Mouse (Mus musculus) kidney, adult 11 months (tissue): ENCODE data around the gene Zfp526.
A peak's percentile ranks its signal among the peaks of the same experiment; 100 is the strongest.

Experiments used
- DNase-seq: peaks from one replicate; pipeline ENCODE4 v3.0.0; 2022

Gene Zfp526

DNA sequence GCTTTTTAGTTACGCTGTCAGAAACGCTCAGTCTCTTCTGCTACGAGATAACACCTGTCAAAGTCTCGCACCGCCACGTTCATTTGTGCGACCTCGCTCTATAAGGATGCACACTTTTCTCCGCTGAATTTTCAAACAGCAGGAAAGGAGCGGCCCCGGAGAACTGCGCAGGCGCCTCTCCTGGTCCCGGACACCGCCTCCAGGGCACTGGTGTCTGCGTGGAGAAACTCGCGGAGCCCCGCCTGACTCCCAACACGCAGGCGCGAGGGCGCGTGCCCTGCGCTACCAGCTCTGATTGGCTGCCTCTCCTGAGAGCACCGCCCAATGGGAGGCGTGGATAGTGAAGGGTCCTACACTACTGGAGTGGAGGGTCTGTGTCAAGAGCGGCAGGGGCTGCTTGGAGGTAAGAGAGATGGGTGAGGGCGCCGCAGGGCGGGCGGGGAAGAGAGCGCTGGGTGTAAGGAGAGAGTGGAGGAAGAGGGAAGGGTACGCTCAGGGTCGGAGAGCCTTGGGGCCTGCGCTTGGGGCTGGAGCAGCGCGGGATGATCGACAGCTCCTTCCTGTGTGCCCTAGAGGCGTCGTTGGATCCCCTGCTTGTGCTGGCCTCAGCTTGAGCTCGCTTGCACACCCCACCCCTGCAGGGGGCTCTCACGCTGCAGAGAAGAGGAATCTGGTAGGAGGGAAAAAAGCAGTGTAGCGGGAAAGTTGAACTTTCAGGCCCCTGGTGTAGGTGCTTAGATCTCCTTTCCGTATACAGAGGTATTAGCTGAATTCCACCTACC is at the start of gene Zfp526:
Zfp526 (plus strand) TSS at position 324 of the 782 bp plus-strand sequence.
- DNase-seq, result peak; percentile 98

GRCm38 (mm10) chr7:25172669-25173068 is 48.6 kb upstream of the Zfp526 start:
- DNase-seq, result no peak

- no peak for DNase-seq
Observed at GRCm38 (mm10) chr7:25174343-25174742, 46.9 kb upstream of the Zfp526 start.

- DNase-seq, result no peak
Observed at GRCm38 (mm10) chr7:25178317-25178716, 42.9 kb upstream of the Zfp526 start.

- no peak for DNase-seq
Observed at GRCm38 (mm10) chr7:25178787-25179605, 42.2 kb upstream of the Zfp526 start.

- no peak for DNase-seq
Observed at GRCm38 (mm10) chr7:25179606-25180161, 41.5 kb upstream of the Zfp526 start, which contains the start of gene Pou2f2. Pou2f2 (minus strand) TSS chr7:25179726.

- no peak for DNase-seq
Observed at GRCm38 (mm10) chr7:25180512-25180911, 40.7 kb upstream of the Zfp526 start.

GRCm38 (mm10) chr7:25181331-25181790 is 39.9 kb upstream of the Zfp526 start:
- no peak for DNase-seq

DNA sequence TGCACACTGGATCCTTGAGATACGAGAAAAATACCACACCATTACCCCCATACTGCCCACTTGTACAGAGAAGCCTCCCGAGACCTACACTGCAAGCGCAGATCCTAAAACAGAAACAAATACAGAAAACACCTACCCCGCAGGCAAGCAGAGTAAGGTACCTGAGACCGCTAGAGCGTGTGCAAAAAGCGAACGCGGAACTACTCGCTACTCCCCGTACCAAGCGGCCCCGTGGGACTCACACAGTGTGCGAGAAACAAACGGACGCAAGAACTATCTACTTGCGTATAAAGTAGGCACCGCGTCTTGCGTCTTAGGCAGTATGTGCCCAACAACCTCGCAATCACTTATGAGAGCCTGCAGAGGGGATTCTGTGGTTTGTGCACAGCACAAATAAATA is 39.4 kb upstream of the Zfp526 start:
- DNase-seq, result no peak

GRCm38 (mm10) chr7:25184091-25184490 is 37.1 kb upstream of the Zfp526 start:
- DNase-seq, result no peak

GRCm38 (mm10) chr7:25187662-25188650 is 33.3 kb upstream of the Zfp526 start:
- peak; percentile 75 for DNase-seq

- DNase-seq, result no peak
Observed at GRCm38 (mm10) chr7:25190806-25191205, 30.4 kb upstream of the Zfp526 start.

DNA sequence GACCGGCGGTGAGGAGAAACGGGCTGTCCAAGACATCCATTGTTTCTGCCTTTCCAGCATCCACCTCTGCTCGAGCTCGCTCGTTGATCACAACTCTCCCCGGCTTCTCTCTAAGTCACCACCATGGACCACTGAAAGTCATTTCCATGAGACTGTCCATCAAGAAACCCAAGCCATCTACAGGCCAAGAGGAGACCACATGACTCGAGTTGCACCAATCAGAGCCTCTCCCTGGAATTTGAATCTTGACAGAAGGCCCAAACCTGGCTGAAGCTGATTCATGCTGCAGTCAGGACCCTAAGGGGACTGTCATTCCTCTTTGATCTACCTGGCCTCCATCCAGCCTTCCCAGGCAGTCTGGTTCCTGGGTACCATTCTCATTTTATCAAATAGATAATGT is 29.1 kb upstream of the Zfp526 start:
- no peak for DNase-seq

DNA sequence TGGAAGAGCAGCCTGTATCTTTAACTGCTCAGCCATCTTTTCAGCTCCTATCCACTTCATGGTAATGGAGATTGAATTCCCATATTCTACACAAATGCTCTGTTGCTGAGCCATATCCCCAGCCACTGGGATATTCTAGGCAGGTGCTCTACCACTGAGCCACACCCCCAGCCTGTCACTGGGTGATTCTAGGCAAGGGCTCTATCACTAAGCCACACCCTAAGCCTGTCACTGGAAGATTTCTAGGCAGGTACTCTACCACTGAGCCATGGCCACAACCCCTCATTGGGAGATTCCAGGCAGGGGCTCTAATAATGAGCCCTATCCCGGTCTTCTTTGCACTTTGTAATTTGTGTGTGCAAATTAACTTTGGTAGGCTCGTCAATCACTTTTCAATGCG is 26.1 kb upstream of the Zfp526 start:
- no peak for DNase-seq

- DNase-seq, result no peak
Observed at GRCm38 (mm10) chr7:25196107-25196506, 25.1 kb upstream of the Zfp526 start.

DNA sequence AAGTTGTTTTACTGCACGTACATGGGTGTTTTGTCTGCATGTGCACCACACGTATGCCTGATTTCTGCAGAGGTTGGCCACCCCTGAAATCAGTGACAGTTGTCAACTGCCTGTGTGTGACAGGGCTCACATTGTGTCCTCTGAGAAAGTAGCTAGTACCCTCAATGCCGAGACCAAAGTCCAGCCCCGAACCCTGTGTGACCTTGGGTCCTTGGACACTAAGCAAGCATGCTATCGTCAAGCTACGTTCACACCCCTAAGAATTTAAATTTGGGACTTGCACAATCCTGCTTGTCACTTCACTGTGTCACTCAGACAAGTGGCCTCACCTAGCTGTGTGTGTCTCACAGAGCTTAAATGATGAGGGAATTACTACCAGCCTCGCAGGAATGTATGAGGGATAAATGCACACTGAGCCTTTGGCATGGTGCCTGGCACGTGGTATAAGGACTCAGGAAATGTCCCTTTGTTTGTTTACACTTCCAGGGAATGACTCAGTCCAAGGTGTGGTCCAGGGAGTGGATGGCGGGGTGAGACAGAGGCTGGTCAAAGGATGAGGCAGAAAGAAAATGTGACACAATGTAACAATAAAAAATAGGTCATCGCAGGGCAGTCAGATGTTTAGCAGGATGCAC is 23.7 kb upstream of the Zfp526 start:
- no peak for DNase-seq

DNA sequence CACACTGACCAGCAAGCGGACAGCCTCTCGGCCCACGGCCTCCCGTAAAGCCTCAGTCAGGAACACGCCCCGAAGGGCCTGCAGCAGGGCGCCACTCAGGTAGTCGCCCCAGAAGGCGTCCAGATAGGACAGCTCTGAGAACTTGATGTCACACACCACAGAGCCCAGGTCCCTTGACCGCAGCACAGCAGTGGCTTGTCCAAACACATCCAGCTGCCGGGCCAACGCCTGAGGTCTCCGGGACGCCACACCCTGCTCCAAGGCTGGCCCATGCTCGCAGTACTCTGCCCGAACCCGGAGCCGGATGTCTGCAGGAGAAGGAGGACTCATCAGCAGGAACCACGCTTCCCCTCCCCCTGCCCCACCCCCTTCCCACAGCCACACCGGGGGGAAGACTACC is 17.6 kb upstream of the Zfp526 start:
- no peak for DNase-seq

DNA sequence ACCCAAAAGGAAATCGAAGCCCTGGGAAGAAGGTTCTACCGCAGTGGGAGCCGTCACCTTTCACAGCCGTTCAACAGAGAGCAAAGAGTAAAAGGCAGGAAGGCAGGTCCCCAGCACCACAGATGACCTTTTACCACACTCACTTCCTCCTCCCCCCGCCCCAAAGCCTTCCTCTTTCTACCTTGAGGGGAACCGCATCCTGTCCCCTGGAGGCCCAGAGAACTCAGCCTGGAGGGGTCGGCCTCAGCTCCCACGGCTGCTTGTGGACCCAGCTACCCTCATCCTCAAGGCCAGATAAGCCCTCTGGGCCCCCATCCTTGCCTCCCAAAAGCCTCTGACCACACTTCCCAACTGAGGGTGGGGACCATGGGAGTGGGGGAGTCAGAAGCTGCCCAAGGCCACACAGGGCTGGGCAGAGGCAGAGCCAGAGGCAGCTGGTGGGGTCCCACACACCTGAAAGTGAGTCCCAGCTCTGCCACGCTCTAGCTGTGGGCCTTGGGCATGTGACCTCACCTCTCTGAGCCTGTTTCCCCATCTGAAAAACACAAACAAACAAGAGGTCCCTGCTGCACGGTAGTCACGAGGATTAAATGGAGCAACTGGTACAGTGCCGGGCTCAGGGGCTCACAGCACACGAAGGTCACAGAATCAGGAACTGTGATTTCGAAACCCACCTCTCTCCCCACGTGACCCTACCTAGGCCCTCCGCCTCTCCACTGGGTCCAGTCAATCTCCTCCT is 15.7 kb upstream of the Zfp526 start:
- no peak for DNase-seq

DNA sequence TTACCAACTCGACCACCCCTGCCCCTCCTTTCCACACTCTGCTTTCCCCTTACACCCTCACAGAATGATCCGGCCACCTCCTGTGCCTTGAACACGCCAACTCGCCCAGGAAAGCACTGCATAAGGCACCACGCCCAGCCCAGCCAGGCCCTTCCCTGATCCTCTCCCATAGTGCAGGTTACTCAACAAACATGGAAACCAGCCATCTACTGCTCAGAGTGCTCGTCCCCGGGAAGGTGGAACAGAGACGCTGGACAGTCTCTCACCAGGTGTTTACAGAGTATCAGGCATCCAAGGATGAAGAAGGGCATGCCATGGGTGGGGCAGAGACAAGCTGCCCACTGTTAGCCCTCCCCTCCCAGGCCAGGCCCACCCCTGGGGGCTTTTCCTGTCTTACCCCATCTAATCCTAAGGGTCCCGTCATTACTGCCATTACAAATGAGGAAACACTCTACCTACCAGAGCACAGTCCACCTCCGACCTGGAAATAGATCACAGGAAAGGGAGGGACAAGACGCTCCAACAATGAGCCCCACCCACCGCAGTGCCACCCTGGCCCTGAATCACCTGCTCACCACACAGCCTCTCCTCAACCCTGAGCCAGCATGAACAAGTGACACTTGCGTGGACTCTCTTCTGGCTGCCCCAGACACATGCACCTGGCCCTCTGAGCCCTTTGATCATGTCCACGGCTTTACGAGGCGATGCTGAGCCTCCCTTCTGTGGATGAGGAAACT is 15.0 kb upstream of the Zfp526 start:
- DNase-seq, result no peak

DNA sequence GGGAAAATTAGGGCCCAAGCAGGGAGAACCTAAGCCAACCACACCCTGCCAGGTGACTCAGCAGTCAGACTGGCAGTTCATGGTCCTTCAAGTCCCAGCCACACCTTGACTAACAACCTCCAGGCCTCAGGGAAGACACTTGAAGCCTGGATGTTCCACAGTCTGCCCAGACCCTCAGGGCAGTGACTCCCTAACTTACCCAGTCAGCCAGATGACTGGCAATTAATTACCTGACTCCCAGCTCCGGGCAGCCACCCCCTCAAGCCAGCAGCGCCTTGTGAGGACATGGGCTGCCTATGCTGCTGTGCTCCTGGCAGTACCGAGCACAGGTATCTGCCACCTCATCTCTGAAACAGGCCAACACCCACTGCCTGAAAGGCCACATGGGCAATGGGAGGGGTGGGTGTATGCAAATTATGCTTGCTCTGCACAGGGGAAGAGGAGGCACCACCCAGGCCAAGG is 12.0 kb upstream of the Zfp526 start:
- no peak for DNase-seq
